Mouse (Mus musculus) lung, postnatal 0 days (tissue): Measurements from ENCODE around the gene Gchfr.

Source experiments
- CTCF ChIP-seq: IDR thresholded peaks from 2 replicates; pipeline ENCODE4 v1.5.1; 2016; ENCODE audit warnings: antibody characterized with exemption, mild to moderate bottlenecking
- EP300 ChIP-seq: IDR thresholded peaks from 2 replicates; pipeline ENCODE4 v1.6.1; 2016; ENCODE audit warnings: antibody characterized with exemption, mild to moderate bottlenecking, control low read depth

DNA sequence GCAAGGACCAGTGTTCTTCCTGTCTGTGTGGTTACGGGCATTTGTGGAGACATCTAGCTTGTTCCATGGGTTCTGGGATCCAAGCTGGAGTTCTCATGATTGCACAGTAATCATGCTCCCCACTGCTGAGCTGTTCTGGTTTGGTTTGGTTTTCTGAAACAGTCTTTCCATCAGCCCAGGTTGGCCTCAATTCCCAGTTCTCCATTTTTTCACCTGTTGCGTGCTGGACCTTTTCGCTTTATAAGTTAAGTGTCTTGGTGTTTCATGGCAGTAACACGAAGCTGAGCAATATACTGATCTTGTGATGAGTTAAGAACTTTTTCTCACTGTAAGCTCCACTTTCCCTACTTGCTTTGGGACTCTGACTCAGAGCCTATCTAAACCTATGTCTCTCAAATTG is 3.6 kb upstream of the Gchfr start:
- TF ChIP-seq CTCF (no peak), EP300 (no peak)
